Mouse (Mus musculus) erythroblast, embryonic 14.5 days (primary cell): ENCODE measurements around the gene Mcu.

ENCODE experiments used
- GATA1 ChIP-seq: IDR thresholded peaks from 2 replicates; pipeline ENCODE4 v1.6.1; 2012; ENCODE audit warnings: low read length, inconsistent platforms, mixed read lengths
- TAL1 ChIP-seq: IDR thresholded peaks from 3 replicates; pipeline ENCODE4 v1.6.1; 2012; ENCODE audit warnings: low read length, inconsistent platforms, mixed read lengths

DNA sequence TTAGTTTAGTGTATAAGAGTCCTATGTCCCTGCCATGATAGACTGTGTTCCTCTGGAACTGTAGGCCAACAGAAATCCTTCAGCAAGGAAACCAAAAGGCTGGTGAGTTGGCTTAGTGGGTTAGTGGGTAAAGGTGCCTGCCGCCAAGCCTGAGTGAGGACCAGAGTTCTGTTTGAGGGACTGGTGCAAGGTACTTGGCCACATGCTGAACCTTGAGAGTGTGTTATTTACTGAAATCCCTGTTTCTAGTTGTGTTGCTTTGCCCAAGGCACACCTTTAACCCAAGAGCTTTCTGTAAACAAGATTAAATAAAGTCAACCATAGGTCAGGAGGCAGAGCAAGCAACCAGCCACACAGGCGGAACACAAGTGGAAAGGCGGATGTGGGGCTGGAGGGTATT lies 150.9 kb downstream of the Mcu start:
- TF ChIP-seq GATA1, result no peak
- TF ChIP-seq TAL1, result no peak
